Mouse (Mus musculus) brain, embryonic 14.5 days (tissue): Measurements from ENCODE around the gene Rab19. TPM values are rescaled to one million over a fixed set of nuclear protein-coding genes. Genes with fewer than 3 reads are reported as not detected.
"Not testable (repeated sequence)": the region's sequence is repeated elsewhere in the genome, so short reads cannot be mapped to it uniquely, and the experiment has no call there.

Experiments used
- DNase-seq: peaks from one replicate; pipeline ENCODE4 v3.0.0-alpha.2; 2011; ENCODE audit warnings: low read depth
- CTCF ChIP-seq: fragments of 200-500 bp; IDR thresholded peaks from 2 replicates; pipeline ENCODE4 v1.5.1; 2012; ENCODE audit warnings: inconsistent platforms, mild to moderate bottlenecking, moderate library complexity, borderline replicate concordance; ENCODE audit not compliant: insufficient read depth, insufficient read length; ENCODE audit errors: extremely low read depth
- POLR2A ChIP-seq: fragments of 200-500 bp; IDR thresholded peaks from 2 replicates; pipeline ENCODE4 v1.6.1; 2012; ENCODE audit warnings: mild to moderate bottlenecking, inconsistent platforms, borderline replicate concordance; ENCODE audit not compliant: poor library complexity, insufficient read depth, insufficient read length, severe bottlenecking; ENCODE audit errors: extremely low read depth
- polyA plus RNA-seq: library from polyadenylated mRNA; depleted of rRNA; stranded (reverse); fragments of >200 nt; gene quantifications from 2 replicates; pipeline ENCODE4 v1.2.3, GENCODE M21; 2012

Gene Rab19
- polyA plus RNA-seq, 1 experiment = 0.14 TPM

GRCm38 (mm10) chr6:39348946-39349345 lies 32.0 kb upstream of the Rab19 start:
- DNase-seq = peak; percentile 43
- TF ChIP-seq POLR2A (no peak), CTCF (no peak)

DNA sequence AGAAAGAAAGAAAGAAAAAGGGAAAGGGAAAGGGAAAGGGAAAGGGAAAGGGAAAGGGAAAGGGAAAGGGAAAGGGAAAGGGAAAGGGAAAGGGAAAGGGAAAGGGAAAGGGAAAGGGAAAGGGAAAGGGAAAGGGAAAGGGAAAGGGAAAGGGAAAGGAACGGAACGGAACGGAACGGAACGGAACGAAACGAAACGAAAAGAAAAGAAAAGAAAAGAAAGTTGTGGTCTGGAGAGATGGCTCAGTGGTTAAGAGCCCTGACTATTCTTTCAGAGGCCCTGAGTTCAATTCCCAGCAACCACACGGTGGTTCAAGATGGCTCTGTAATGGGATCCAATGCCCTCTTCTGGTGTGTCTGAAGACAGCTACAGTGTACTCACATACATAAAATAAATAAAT lies 21.8 kb upstream of the Rab19 start:
- DNase-seq = not testable (repeated sequence)

GRCm38 (mm10) chr6:39362684-39363083 lies 18.3 kb upstream of the Rab19 start:
- TF ChIP-seq CTCF (no peak), POLR2A (no peak)
- DNase-seq = no peak

- no peak for TF ChIP-seq CTCF
- no peak for TF ChIP-seq POLR2A
- DNase-seq = no peak
Measured at GRCm38 (mm10) chr6:39369631-39370030, 11.3 kb upstream of the Rab19 start.

GRCm38 (mm10) chr6:39372042-39372441 lies 8.9 kb upstream of the Rab19 start:
- no peak for DNase-seq
- TF ChIP-seq POLR2A (no peak), CTCF (no peak)

DNA sequence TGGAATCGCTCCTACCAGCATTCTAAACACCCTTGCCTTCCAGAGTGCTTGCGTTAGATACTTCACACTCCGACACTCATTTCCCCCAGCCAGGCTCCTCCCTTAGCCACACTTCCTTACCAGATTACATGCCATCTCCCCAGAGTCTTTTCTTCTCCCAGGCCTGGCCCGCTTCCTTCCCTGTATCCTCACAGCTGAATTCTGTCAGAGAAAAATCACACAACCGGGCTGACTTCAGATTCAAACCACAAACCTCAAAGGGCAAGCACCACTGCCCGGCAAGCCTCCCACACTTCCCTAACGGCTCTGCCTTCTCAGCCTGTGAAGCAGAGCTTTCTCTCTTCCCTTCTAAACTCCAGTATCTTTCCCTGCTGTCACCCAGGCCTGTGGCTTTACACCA lies 8.2 kb upstream of the Rab19 start:
- TF ChIP-seq POLR2A (no peak), CTCF (no peak)
- DNase-seq = no peak

DNA sequence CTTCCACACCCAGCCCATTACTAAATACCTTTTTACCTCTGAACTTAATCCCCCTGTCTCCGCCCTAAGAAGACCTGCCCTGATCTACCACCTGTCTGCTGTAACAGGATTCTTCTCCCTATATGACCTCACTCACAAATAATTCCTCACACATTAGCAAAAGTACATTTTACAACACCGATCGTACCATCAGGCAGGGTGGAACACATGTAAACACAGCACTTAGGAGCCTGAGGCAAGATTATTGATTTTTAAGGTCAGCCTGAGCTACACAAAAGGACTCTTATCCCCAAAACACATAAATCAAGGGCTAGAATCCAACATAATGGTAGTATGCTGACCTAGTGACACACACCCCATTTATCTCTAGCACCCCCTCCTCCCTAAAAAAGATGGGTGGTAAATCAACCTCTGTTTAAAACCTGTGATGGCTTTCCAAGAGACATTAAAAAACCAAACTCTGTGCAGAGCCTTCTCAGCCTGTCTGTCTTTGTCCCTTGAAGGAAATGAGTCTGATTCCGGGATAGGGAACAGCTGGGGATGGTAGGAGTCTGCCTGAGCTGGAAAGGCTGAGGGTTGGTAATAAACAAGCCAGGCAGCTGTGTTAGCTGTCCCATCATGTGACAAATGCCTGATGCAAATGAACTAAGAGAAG lies 7.5 kb upstream of the Rab19 start:
- DNase-seq = no peak
- TF ChIP-seq CTCF (no peak), POLR2A (no peak)

GRCm38 (mm10) chr6:39376775-39377174 lies 4.2 kb upstream of the Rab19 start:
- DNase-seq = no peak
- no peak for TF ChIP-seq POLR2A
- TF ChIP-seq CTCF = no peak

DNA sequence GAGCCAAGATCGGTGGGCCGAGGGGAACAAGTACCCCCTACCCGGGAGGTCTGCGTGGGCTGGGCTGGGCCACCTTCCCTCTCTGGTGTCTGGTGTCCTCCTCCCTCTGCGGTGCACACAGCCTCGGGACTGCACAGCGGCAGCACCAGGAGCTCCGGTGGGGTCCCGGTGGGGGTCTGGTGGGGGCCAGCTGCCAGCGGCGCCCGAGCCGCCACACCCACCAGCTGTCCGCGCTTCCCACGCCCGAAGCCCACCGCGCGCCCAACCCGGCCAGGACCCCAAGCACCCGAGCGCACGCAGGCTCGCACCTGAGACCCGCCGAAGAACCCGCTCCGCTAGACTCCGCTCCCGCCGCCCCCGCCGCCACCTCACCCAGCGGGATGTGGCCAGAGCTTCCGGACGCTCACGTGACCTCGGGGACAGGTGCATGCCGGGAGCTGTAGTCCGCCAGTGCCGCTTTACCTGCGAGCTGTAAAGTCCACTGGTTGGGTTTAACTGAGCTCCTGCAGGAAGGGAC lies 3.6 kb upstream of the Rab19 start, which contains the start of gene Slc37a3:
TSS of gene Slc37a3 (minus strand) at position 365 of the 517 bp plus-strand sequence.
- TF ChIP-seq CTCF (no peak), POLR2A (peak; percentile 89)
- DNase-seq = peak; percentile 92

GRCm38 (mm10) chr6:39378161-39378835 lies 2.7 kb upstream of the Rab19 start:
- not testable (repeated sequence) for DNase-seq

- no peak for TF ChIP-seq CTCF
- no peak for TF ChIP-seq POLR2A
- no peak for DNase-seq
Measured at GRCm38 (mm10) chr6:39379224-39379623, 1.8 kb upstream of the Rab19 start.

DNA sequence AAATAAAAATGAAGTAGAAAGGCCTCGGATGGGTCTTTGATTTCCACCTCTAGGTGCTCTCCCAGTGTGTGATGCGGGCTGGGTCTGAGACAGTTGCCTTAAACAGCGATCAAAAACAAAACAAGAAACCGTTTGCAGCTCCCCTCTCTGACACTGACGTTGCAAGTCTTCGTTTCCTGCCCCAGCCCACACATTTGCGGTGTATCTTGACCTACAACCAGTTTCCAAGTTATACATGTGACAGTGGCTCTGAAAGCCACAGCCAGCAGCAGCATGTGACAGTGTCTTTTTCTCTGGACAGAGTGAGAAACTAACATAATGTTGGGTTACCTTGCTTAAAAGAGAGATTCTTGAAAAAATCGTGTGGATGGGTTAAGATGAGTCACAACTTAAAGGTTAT lies 1.2 kb upstream of the Rab19 start:
- DNase-seq = no peak
- TF ChIP-seq POLR2A = no peak
- no peak for TF ChIP-seq CTCF

DNA sequence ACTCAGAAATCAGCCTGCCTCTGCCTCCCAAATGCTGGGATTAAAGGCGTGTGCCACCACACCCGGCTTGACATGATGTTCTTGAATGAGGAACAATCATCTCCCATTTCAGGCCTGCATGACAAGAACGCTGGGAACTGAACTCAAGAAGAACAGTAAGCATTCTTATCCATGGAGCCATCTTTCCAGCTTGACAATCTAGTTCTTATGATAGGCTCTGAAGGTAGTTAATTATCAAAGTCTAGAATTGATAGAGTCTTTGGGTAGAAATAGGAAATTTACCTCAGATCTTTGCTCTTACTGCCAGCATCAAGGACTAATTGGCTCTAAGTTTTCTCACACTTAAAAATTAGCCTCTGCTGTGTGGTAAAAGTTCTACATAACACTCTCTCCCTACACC lies 699 bp upstream of the Rab19 start:
- DNase-seq = no peak
- TF ChIP-seq CTCF (no peak), POLR2A (no peak)

DNA sequence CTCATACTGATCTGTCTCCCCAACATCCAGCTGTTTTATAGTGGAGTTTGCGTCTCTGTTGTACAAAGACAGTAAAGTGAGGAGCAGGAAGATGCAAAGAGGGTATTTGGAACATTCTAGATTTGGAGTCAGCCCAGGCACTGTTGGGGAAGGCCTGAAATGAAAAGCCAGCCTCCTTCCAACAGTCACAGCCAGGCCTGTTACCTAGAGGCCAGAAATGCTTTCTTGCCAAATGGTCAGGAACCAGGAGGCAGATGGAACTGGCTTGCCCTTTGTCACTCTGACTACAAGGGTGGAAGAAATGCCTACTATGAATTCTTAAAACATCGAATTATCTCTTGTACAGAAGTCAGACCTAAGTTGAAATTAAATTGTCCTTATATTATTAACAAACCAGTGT lies 9.0 kb downstream of the Rab19 start:
- TF ChIP-seq CTCF (no peak), POLR2A (no peak)
- no peak for DNase-seq

DNA sequence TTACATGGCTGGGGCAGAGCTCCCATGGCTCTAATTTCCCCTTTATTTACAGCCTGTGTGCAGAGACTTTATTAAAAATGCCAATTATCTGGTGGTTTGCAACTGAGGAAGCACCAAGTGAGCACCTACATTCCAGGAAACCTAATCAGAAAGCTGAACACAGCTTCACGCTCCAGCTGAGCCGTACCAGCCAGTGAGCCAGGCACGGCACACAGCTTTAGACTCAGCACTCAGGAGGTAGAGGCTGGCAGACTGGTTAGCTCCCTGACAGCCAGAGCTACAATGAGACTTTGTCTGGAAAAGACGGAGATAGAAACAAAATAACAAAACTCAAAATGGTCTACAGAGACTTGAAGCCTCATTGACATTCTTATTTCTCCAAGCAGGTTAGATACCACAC lies 14.5 kb downstream of the Rab19 start:
- TF ChIP-seq POLR2A (no peak), CTCF (no peak)
- no peak for DNase-seq

DNA sequence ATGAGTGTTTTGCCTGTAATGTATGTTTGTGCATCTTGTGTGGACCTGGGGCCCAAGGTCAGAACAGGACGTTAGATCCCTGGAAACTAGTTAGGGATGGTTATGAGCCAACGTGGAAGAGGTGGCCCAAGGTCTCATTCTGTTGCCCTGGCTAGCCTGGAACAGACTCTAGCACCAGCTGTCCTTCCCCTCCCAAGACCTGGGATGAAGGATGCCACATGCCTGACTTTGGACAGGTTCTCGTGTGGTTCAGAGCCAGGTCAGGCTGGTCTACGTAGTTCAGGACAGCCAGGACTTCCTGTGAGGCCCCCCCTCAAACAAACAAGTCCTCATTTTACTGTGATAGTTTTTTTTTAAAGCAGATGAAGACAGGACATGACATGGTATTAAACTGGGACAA lies 14.9 kb downstream of the Rab19 start:
- no peak for TF ChIP-seq POLR2A
- no peak for TF ChIP-seq CTCF
- DNase-seq = no peak
